ENCODE assay signal across 8 mouse cellular contexts in genomic region chr11:71019201-71020068, GRCm38 (mm10). TPM values are rescaled to one million over a fixed set of nuclear protein-coding genes. Genes with fewer than 3 reads are reported as not detected.
DNase-seq lines count a peak whose midpoint lies in the region; ATAC-seq and TF ChIP-seq lines count a peak whose summit lies in the region.

Gene Mis12, plus strand, starts transcription at chr11:71019611.
Gene Derl2, minus strand, starts transcription at chr11:71019841.

- peak within 1 kb of the TSS; percentile 96 for H3K27ac ChIP-seq in gastrocnemius, adult 2 months
- H3K27ac ChIP-seq in hindbrain, postnatal 0 days, result peak within 1 kb of the TSS; percentile 87
- peak within 1 kb of the TSS; percentile 90 for H3K27ac ChIP-seq in left cerebral cortex, adult 2 months

- TF ChIP-seq CTCF in gastrocnemius, adult 2 months (IDR thresholded peaks at IDR 0.05), result no peak
- TF ChIP-seq CTCF in hindbrain, postnatal 0 days (IDR thresholded peaks at IDR 0.05; ENCODE audit: low read depth), result no peak
- TF ChIP-seq CTCF in left cerebral cortex, adult 2 months (IDR thresholded peaks at IDR 0.05), result no peak; the same call in 1 of the 2 replicates

- WGBS in hindbrain, postnatal 0 days, result under 1% methylated on average over 66 of the region's 71 CpGs

- H3K9ac ChIP-seq in hindbrain, postnatal 0 days (replicated peaks; ENCODE audit: low read length), result peak within 1 kb of the TSS; percentile 92

- no peaks in the 10 kb centered on the region for H3K9me3 ChIP-seq in hindbrain, postnatal 0 days (ENCODE audit: low read length)

- H3K4me3 ChIP-seq in gastrocnemius, adult 2 months, result peak within 1 kb of the TSS; percentile 76
- H3K4me3 ChIP-seq in hindbrain, postnatal 0 days (ENCODE audit: low read length), result peak within 1 kb of the TSS; percentile 86
- peak within 1 kb of the TSS; percentile 78 for H3K4me3 ChIP-seq in left cerebral cortex, adult 2 months

- no peaks in the 10 kb centered on the region for H3K27me3 ChIP-seq in hindbrain, postnatal 0 days (ENCODE audit: insufficient read depth, low read length)

- peak; percentile 100 for DNase-seq in ZHBTc4 (ENCODE audit: low read depth, low spot score)
- DNase-seq in gastrocnemius, adult 2 months, result peak; percentile 99
- DNase-seq in hindbrain, postnatal 0 days (ENCODE audit: low spot score), result peak; percentile 98
- DNase-seq in left cerebral cortex, adult 2 months (ENCODE audit: extremely low spot score in 1 of 2, low spot score in 2 of 2), result peak; percentile 96 to 99
- peak; percentile 98 to 99 for DNase-seq in right cerebral cortex, adult 2 months (ENCODE audit: low spot score in 2 of 2)
- peak; percentile 97 for DNase-seq in urinary bladder, postnatal 14 days (ENCODE audit: low spot score)

- H3K4me2 ChIP-seq in hindbrain, postnatal 0 days (ENCODE audit: low read depth, low read length), result peak within 1 kb of the TSS; percentile 69

- intact Hi-C loops in gastrocnemius, adult 2 months (cut with DNase I), result loop anchor here (1.0 kb wide), 1 partner anchor 37 kb away; no protein-coding TSS in a partner anchor
- intact Hi-C loops in left cerebral cortex, adult 2 months (cut with DNase I), result loop anchor here (1.0 kb wide), 1 partner anchor 15 kb away; the partner anchor contains the start of gene Dhx33

- peak; percentile 95 for ATAC-seq in common myeloid progenitor, adult 5-6 weeks (replicated peaks; ENCODE audit: low read depth, poor library complexity, severe bottlenecking)
- peak; percentile 100 for ATAC-seq in hindbrain, postnatal 0 days
- peak; percentile 91 for ATAC-seq in megakaryocyte, adult 5-6 weeks (ENCODE audit: poor library complexity, severe bottlenecking)

- H3K4me1 ChIP-seq in hindbrain, postnatal 0 days (ENCODE audit: insufficient read depth, low read length), result peaks cover 16% of the 10 kb centered on the region

- no peaks in the 10 kb centered on the region for H3K36me3 ChIP-seq in hindbrain, postnatal 0 days (ENCODE audit: insufficient read depth, low read length)

RNA-seq across cellular contexts. Expression of gene Mis12, which starts in this region (rescaled TPM):
- total RNA-seq in common myeloid progenitor, adult 5-6 weeks (2017), result 38.3 and 42.7 TPM in 2 replicates
- total RNA-seq in gastrocnemius, adult 2 months (2021), result 1 to 10 TPM; 3.1 to 5.0 TPM
- 6.1 and 12.5 TPM in 2 replicates for total RNA-seq in hindbrain, postnatal 0 days (2014; rRNA removed)
- 14.1 and 16.2 TPM in 2 replicates for polyA plus RNA-seq in hindbrain, postnatal 0 days (2015; fragmentation: Nextera tagmentation; extraction: Ambion mirVana)
- total RNA-seq in left cerebral cortex, adult 2 months (2021), result 10 to 100 TPM; 18.6 to 18.9 TPM
- total RNA-seq in megakaryocyte, adult 5-6 weeks (2015), result 30.2 and 31.4 TPM in 2 replicates
- 43.4 and 60.9 TPM in 2 replicates for total RNA-seq in megakaryocyte, adult 5-6 weeks (2017)

RNA-seq across cellular contexts. Expression of gene Derl2, which starts in this region (rescaled TPM):
- 19.3 and 23.9 TPM in 2 replicates for total RNA-seq in common myeloid progenitor, adult 5-6 weeks (2017)
- 10 to 100 TPM; 14.8 TPM for total RNA-seq in gastrocnemius, adult 2 months (2021)
- 25.7 and 31.5 TPM in 2 replicates for total RNA-seq in hindbrain, postnatal 0 days (2014; rRNA removed)
- polyA plus RNA-seq in hindbrain, postnatal 0 days (2015; fragmentation: Nextera tagmentation; extraction: Ambion mirVana), result 25.3 and 28.2 TPM in 2 replicates
- total RNA-seq in left cerebral cortex, adult 2 months (2021), result 10 to 100 TPM; 22.2 to 24.5 TPM
- 33.5 and 40.9 TPM in 2 replicates for total RNA-seq in megakaryocyte, adult 5-6 weeks (2015)
- total RNA-seq in megakaryocyte, adult 5-6 weeks (2017), result 44.4 and 47.7 TPM in 2 replicates

Comparison
In these comparisons a context has a peak if more than half of its experiments do, and no peak if none do; other contexts are left out.
1. Peak in every context shown above with its lines: DNase-seq, ATAC-seq, H3K4me3 ChIP-seq and H3K27ac ChIP-seq.